25 mouse cellular contexts compared by ENCODE assay signal in genomic region chr1:132780961-132781360, GRCm38 (mm10). TPM values are rescaled to one million over a fixed set of nuclear protein-coding genes. Genes with fewer than 3 reads are reported as not detected.
DNase-seq lines count a peak whose midpoint lies in the region; ATAC-seq lines count a peak whose summit lies in the region.
"Had no signal": no experiment of that assay in that cellular context is flagged by ENCODE, and none has a peak within 500 bp of the region (broad histone marks: within the 10 kb centered on the region; RNA-seq: fewer than 3 reads in every experiment).

No protein-coding gene starts in this region.

- no peak for ATAC-seq in hindbrain, embryonic 16.5 days
- ATAC-seq in hindbrain, embryonic 13.5 days (ENCODE audit: low FRiP score) = no peak
- no peak for ATAC-seq in neural tube, embryonic 13.5 days (ENCODE audit: low read depth)
- no peak for ATAC-seq in neural tube, embryonic 15.5 days (ENCODE audit: low FRiP score)
- ATAC-seq in cerebellum, adult (ENCODE audit: insufficient number of reproducible peaks, low FRiP score, low TSS enrichment) = no peak
- ATAC-seq: intestine, embryonic 16.5 days; liver, embryonic 12.5 days; liver, postnatal 0 days had no signal

- no peaks in the 10 kb centered on the region for H3K36me3 ChIP-seq in hindbrain, embryonic 16.5 days (ENCODE audit: control insufficient read depth, insufficient read depth, low read length)
- H3K36me3 ChIP-seq in hindbrain, embryonic 13.5 days = no peaks in the 10 kb centered on the region
- no peaks in the 10 kb centered on the region for H3K36me3 ChIP-seq in neural tube, embryonic 13.5 days
- no peaks in the 10 kb centered on the region for H3K36me3 ChIP-seq in neural tube, embryonic 15.5 days
- H3K36me3 ChIP-seq: embryonic facial prominence, embryonic 13.5 days; forebrain, embryonic 12.5 days; heart, embryonic 12.5 days; limb, embryonic 13.5 days; liver, embryonic 12.5 days had no signal

- no peak overlapping the region for H3K4me2 ChIP-seq in hindbrain, embryonic 16.5 days (ENCODE audit: low read length)
- no peak overlapping the region for H3K4me2 ChIP-seq in hindbrain, embryonic 13.5 days
- no peak overlapping the region for H3K4me2 ChIP-seq in neural tube, embryonic 13.5 days
- no peak overlapping the region for H3K4me2 ChIP-seq in neural tube, embryonic 15.5 days
- H3K4me2 ChIP-seq: embryonic facial prominence, embryonic 13.5 days; forebrain, embryonic 12.5 days; heart, embryonic 12.5 days; limb, embryonic 13.5 days; liver, embryonic 12.5 days had no signal

- peak; percentile 26 to 64 for DNase-seq in kidney, adult 8-10 months
- no peak for DNase-seq in kidney, postnatal 10 days
- DNase-seq: adrenal gland, postnatal 25 days; B cell, adult 2 months; cerebellum, adult 18-20 months; cerebellum, postnatal 10 days; gastrocnemius, adult 2 months; gastrocnemius, postnatal 36 days; heart, adult 2 months; liver, postnatal 0 days; lung, postnatal 36 days; retina, postnatal 1 day; right cerebral cortex, postnatal 14 days; thymus, postnatal 4 days had no signal

- no peak overlapping the region for H3K9ac ChIP-seq in hindbrain, embryonic 16.5 days (ENCODE audit: low read depth, low read length)
- H3K9ac ChIP-seq in hindbrain, embryonic 13.5 days = no peak overlapping the region
- H3K9ac ChIP-seq in neural tube, embryonic 13.5 days = no peak overlapping the region
- H3K9ac ChIP-seq in neural tube, embryonic 15.5 days (replicated peaks) = no peak overlapping the region
- H3K9ac ChIP-seq: embryonic facial prominence, embryonic 13.5 days; forebrain, embryonic 12.5 days; heart, embryonic 12.5 days; limb, embryonic 13.5 days; liver, embryonic 12.5 days; liver, postnatal 0 days had no signal

- H3K9me3 ChIP-seq in hindbrain, embryonic 16.5 days (ENCODE audit: control insufficient read depth, low read length) = no peaks in the 10 kb centered on the region
- H3K9me3 ChIP-seq in hindbrain, embryonic 13.5 days = no peaks in the 10 kb centered on the region
- no peaks in the 10 kb centered on the region for H3K9me3 ChIP-seq in neural tube, embryonic 13.5 days
- no peaks in the 10 kb centered on the region for H3K9me3 ChIP-seq in neural tube, embryonic 15.5 days (replicated peaks)
- H3K9me3 ChIP-seq: embryonic facial prominence, embryonic 13.5 days; forebrain, embryonic 12.5 days; heart, embryonic 12.5 days; limb, embryonic 13.5 days; liver, embryonic 12.5 days had no signal

- H3K27ac ChIP-seq in hindbrain, embryonic 16.5 days (ENCODE audit: low read depth, low read length) = 0 out of 2 replicates have a peak overlapping the region, but pooled peaks have one; percentile 13
- no peak overlapping the region for H3K27ac ChIP-seq in hindbrain, embryonic 13.5 days
- 0 out of 2 replicates have a peak overlapping the region, but pooled peaks have one; percentile 28 for H3K27ac ChIP-seq in neural tube, embryonic 13.5 days (replicated peaks)
- no peak overlapping the region for H3K27ac ChIP-seq in neural tube, embryonic 15.5 days (replicated peaks)
- H3K27ac ChIP-seq: embryonic facial prominence, embryonic 13.5 days; forebrain, embryonic 12.5 days; gastrocnemius, adult 2 months; heart, adult 2 months; limb, embryonic 13.5 days; liver, embryonic 12.5 days had no signal

- H3K4me3 ChIP-seq in hindbrain, embryonic 16.5 days (ENCODE audit: low read length) = no peak overlapping the region
- no peak overlapping the region for H3K4me3 ChIP-seq in hindbrain, embryonic 13.5 days
- no peak overlapping the region for H3K4me3 ChIP-seq in neural tube, embryonic 13.5 days
- H3K4me3 ChIP-seq in neural tube, embryonic 15.5 days (replicated peaks) = no peak overlapping the region
- H3K4me3 ChIP-seq: embryonic facial prominence, embryonic 13.5 days; forebrain, embryonic 12.5 days; gastrocnemius, adult 2 months; heart, adult 2 months; heart, embryonic 12.5 days; limb, embryonic 13.5 days; liver, embryonic 12.5 days had no signal

- H3K27me3 ChIP-seq in hindbrain, embryonic 16.5 days (replicated peaks; ENCODE audit: control insufficient read depth, insufficient read depth, low read length) = no peaks in the 10 kb centered on the region
- H3K27me3 ChIP-seq in hindbrain, embryonic 13.5 days = no peaks in the 10 kb centered on the region
- H3K27me3 ChIP-seq in neural tube, embryonic 13.5 days = no peaks in the 10 kb centered on the region
- no peaks in the 10 kb centered on the region for H3K27me3 ChIP-seq in neural tube, embryonic 15.5 days (replicated peaks)
- H3K27me3 ChIP-seq: embryonic facial prominence, embryonic 13.5 days; forebrain, embryonic 12.5 days; heart, embryonic 12.5 days; liver, embryonic 12.5 days had no signal

- WGBS in hindbrain, embryonic 16.5 days = 88% methylated on average over 5 of the region's 5 CpGs
- WGBS in hindbrain, embryonic 13.5 days = 88% methylated on average over 5 of the region's 5 CpGs
- 87% methylated on average over 5 of the region's 5 CpGs for WGBS in neural tube, embryonic 13.5 days
- WGBS in neural tube, embryonic 15.5 days = 83% methylated on average over 5 of the region's 5 CpGs

- H3K4me1 ChIP-seq in hindbrain, embryonic 16.5 days (ENCODE audit: control insufficient read depth, insufficient read depth, low read depth, low read length) = no peaks in the 10 kb centered on the region
- H3K4me1 ChIP-seq in hindbrain, embryonic 13.5 days (replicated peaks) = peaks cover 12% of the 10 kb centered on the region; the same call in 1 of the 2 replicates
- peaks cover 11% of the 10 kb centered on the region; the same call in 1 of the 2 replicates for H3K4me1 ChIP-seq in neural tube, embryonic 13.5 days (replicated peaks)
- H3K4me1 ChIP-seq in neural tube, embryonic 15.5 days = peaks cover 10% of the 10 kb centered on the region; the same call in 1 of the 2 replicates
- H3K4me1 ChIP-seq: embryonic facial prominence, embryonic 13.5 days; forebrain, embryonic 12.5 days; heart, embryonic 12.5 days; limb, embryonic 13.5 days; liver, embryonic 12.5 days had no signal

RNA-seq across cellular contexts. Expression of gene Nfasc, which starts 39.4 kb away (rescaled TPM):
- 36.1 and 40.0 TPM in 2 replicates for polyA plus RNA-seq in hindbrain, embryonic 16.5 days (2015; fragmentation: Nextera tagmentation; extraction: Ambion mirVana)
- 44.3 and 45.3 TPM in 2 replicates for polyA plus RNA-seq in hindbrain, embryonic 13.5 days (2015; fragmentation: Nextera tagmentation; extraction: Ambion mirVana)
- polyA plus RNA-seq in neural tube, embryonic 13.5 days (2015; fragmentation: Nextera tagmentation; extraction: Ambion mirVana) = 38.2 and 44.3 TPM in 2 replicates
- 30.7 and 37.6 TPM in 2 replicates for polyA plus RNA-seq in neural tube, embryonic 15.5 days (2015; fragmentation: Nextera tagmentation; extraction: Ambion mirVana)

Comparison
In these comparisons a context has a peak if more than half of its experiments do, and no peak if none do; other contexts are left out.
1. H3K27ac ChIP-seq: peak in hindbrain, embryonic 16.5 days (single experiment) and neural tube, embryonic 13.5 days (single experiment); none in hindbrain, embryonic 13.5 days (single experiment) and neural tube, embryonic 15.5 days (single experiment).